Mouse (Mus musculus) stomach, postnatal 0 days (tissue): ENCODE data around the gene Otulinl.

Experiments used
- CTCF ChIP-seq: IDR thresholded peaks from 2 replicates; pipeline ENCODE4 v1.5.1; 2016; ENCODE audit warnings: antibody characterized with exemption, low read depth, mild to moderate bottlenecking, moderate library complexity
- EP300 ChIP-seq: optimal IDR thresholded peaks from 2 replicates; pipeline ENCODE3; 2016; ENCODE audit warnings: antibody characterized with exemption

- TF ChIP-seq EP300 (no peak), CTCF (no peak)
Observed at GRCm38 (mm10) chr15:27664126-27664525, 17.3 kb downstream of the Otulinl start.
